Mouse (Mus musculus) cortical plate, adult 2 months (tissue): ENCODE data around the gene Fars2. TPM values are rescaled to one million over a fixed set of nuclear protein-coding genes. Genes with fewer than 3 reads are reported as not detected.
"Not testable (repeated sequence)": the region's sequence is repeated elsewhere in the genome, so short reads cannot be mapped to it uniquely, and the experiment has no call there.

Experiments used
- H3K27ac ChIP-seq: fragments of 200-500 bp; 2 replicates; pipeline ENCODE4 v1.5.1; 2012; ENCODE audit warnings: low read length, control low read depth, inconsistent platforms; ENCODE audit not compliant: insufficient read depth
- H3K4me1 ChIP-seq: fragments of 200-500 bp; 2 replicates; pipeline ENCODE4 v1.6.1; 2011; ENCODE audit warnings: low read length; ENCODE audit not compliant: control insufficient read depth, insufficient read depth
- H3K4me3 ChIP-seq: fragments of 200-500 bp; 2 replicates; pipeline ENCODE4 v1.5.1; 2011; ENCODE audit warnings: mild to moderate bottlenecking, low read length, control low read depth; ENCODE audit not compliant: insufficient read depth
- CTCF ChIP-seq: fragments of 200-500 bp; IDR thresholded peaks from 2 replicates; pipeline ENCODE4 v1.5.1; 2011; ENCODE audit warnings: mild to moderate bottlenecking, control low read depth, low read length; ENCODE audit not compliant: insufficient read depth; ENCODE audit errors: extremely low read depth
- POLR2A ChIP-seq: fragments of 200-500 bp; IDR thresholded peaks from 2 replicates; pipeline ENCODE4 v1.6.1; 2011; ENCODE audit warnings: mild to moderate bottlenecking, low read length, control low read depth; ENCODE audit not compliant: insufficient read depth; ENCODE audit errors: extremely low read depth
- polyA plus RNA-seq: library from polyadenylated mRNA; depleted of rRNA; stranded (reverse); fragments of >200 nt; gene quantifications from 2 replicates; pipeline ENCODE4 v1.2.3, GENCODE M21; 2012

Fars2 gene
- polyA plus RNA-seq, 1 experiment, result 33.1 TPM

- Histone ChIP-seq H3K27ac (no peak overlapping the region), H3K4me1 (peaks cover 4% of the 10 kb centered on the region), H3K4me3 (no peak overlapping the region)
- TF ChIP-seq POLR2A (no peak), CTCF (no peak)
These were observed 213.3 kb downstream of the Fars2 start for GRCm38 (mm10) chr13:36330542-36330941.

GRCm38 (mm10) chr13:36334748-36335147 lies 217.5 kb downstream of the Fars2 start:
- Histone ChIP-seq H3K4me1 (no peaks in the 10 kb centered on the region), H3K27ac (no peak overlapping the region), H3K4me3 (no peak overlapping the region)
- no peak for TF ChIP-seq CTCF
- no peak for TF ChIP-seq POLR2A

GRCm38 (mm10) chr13:36351529-36351928 lies 234.3 kb downstream of the Fars2 start:
- Histone ChIP-seq H3K4me3 (no peak overlapping the region), H3K4me1 (no peaks in the 10 kb centered on the region), H3K27ac (no peak overlapping the region)
- no peak for TF ChIP-seq POLR2A
- TF ChIP-seq CTCF, result no peak

GRCm38 (mm10) chr13:36357469-36357868 lies 240.3 kb downstream of the Fars2 start:
- TF ChIP-seq POLR2A (no peak), CTCF (no peak)
- Histone ChIP-seq H3K4me3 (no peak overlapping the region), H3K4me1 (no peaks in the 10 kb centered on the region), H3K27ac (no peak overlapping the region)

GRCm38 (mm10) chr13:36361419-36361818 lies 244.2 kb downstream of the Fars2 start:
- TF ChIP-seq CTCF, result no peak
- no peak for TF ChIP-seq POLR2A
- Histone ChIP-seq H3K27ac (no peak overlapping the region), H3K4me3 (no peak overlapping the region), H3K4me1 (no peaks in the 10 kb centered on the region)

GRCm38 (mm10) chr13:36365719-36366118 lies 248.5 kb downstream of the Fars2 start:
- not testable (repeated sequence) for H3K4me3 ChIP-seq, H3K27ac ChIP-seq, H3K4me1 ChIP-seq

GRCm38 (mm10) chr13:36366304-36366703 lies 249.1 kb downstream of the Fars2 start:
- H3K27ac ChIP-seq, result no peak overlapping the region
- peaks cover 4% of the 10 kb centered on the region for H3K4me1 ChIP-seq
- H3K4me3 ChIP-seq, result no peak overlapping the region
- no peak for TF ChIP-seq POLR2A
- TF ChIP-seq CTCF, result no peak

GRCm38 (mm10) chr13:36367712-36368491 lies 250.7 kb downstream of the Fars2 start:
- TF ChIP-seq POLR2A, result no peak
- TF ChIP-seq CTCF, result no peak
- Histone ChIP-seq H3K4me1 (peaks cover 4% of the 10 kb centered on the region), H3K4me3 (no peak overlapping the region), H3K27ac (peak overlapping the region; percentile 4; the same call in 1 of the 2 replicates)

GRCm38 (mm10) chr13:36368799-36369198 lies 251.6 kb downstream of the Fars2 start:
- peak overlapping the region; percentile 22; the same call in 1 of the 2 replicates for H3K27ac ChIP-seq
- peaks cover 4% of the 10 kb centered on the region for H3K4me1 ChIP-seq
- no peak for TF ChIP-seq POLR2A
- no peak overlapping the region for H3K4me3 ChIP-seq

- TF ChIP-seq POLR2A (no peak), CTCF (no peak)
- Histone ChIP-seq H3K27ac (no peak overlapping the region), H3K4me1 (peaks cover 4% of the 10 kb centered on the region), H3K4me3 (no peak overlapping the region)
These were observed 252.2 kb downstream of the Fars2 start for GRCm38 (mm10) chr13:36369400-36369799.
